Mouse (Mus musculus): ENCODE measurements at regions not wholly inside any gene's neighbourhood (a gene's known extent, or its start where the extent isn't known, plus 50 kb on each side); places are given as distances from the start of the nearest gene placed in this dataset.

- TF ChIP-seq GATA1 (IDR thresholded peaks at IDR 0.05; ENCODE audit: borderline replicate concordance, low read length) (no peak), CTCF (IDR thresholded peaks at IDR 0.05; ENCODE audit: low read depth, low read length) (no peak)
Measured at GRCm38 (mm10) chr15:51320366-51320894, 2564.3 kb upstream of the Gm7489 start.
